Mouse (Mus musculus) ovary, postnatal 14 days (tissue): ENCODE measurements around the gene Srd5a1.
"Not testable (repeated sequence)": the region's sequence is repeated elsewhere in the genome, so short reads cannot be mapped to it uniquely, and the experiment has no call there.

Experiments
- DNase-seq: peaks from one replicate; pipeline ENCODE4 v3.0.0; 2022; ENCODE audit warnings: low spot score

Srd5a1 gene

DNA sequence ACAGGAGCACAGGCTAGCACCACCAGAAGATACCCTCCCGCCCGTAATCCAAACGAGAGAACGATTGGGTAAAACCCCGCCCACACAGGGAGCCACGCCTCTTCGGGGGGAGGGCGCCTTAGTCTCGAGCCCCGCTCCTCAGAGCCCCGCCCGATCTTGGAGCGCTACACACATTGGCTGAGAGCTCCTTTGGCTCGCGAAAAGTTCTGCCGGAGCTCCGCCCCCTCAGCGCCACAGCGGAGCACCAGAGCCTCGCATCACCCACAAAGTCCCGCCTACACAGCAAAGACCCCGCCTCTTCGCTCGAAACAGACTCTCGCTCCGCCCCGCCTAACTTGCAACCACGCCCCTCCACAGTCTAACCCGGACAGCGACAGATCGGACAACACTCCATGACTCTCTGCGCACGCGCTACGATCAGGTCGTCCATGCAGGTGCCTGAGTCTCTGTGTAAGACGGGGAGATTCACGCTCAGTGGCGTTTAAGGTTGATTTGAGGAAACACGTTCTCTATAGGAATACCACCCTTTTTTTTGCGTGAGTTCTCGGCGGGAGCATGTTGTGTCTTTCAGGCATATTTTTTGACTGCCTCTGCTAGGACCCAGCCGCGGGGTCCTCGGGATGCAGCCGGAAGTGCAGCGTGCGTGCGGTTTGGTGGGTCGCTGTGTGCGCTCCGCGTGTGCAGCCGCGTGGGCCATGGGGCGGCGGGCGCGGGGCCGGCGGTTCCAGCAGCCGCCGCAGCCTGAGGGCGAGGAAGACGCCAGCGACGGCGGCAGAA lies at the start of gene Srd5a1:
Srd5a1 (minus strand) TSS at position 45 of the 777 bp plus-strand sequence.
- DNase-seq, result peak; percentile 98

DNA sequence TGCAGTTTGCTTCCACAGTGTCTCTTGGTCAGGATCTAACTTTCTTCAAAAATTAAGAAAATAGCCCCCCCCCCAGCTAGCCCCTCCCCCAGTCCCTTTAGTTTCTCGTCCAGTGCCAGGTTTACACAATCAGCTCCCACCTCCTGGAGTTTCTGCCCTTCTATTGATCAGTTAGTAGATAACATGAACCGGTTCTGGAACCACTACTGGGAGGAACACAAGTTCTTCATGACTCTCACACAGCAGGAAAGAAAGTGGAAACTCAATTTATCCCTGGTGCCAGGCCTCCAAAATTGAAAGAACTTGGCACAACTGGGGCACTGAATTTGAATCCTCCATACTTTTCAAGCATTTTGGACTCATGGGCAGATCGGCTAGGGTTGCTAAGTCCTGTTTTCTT lies 43.3 kb upstream of the Srd5a1 start:
- DNase-seq, result no peak

DNA sequence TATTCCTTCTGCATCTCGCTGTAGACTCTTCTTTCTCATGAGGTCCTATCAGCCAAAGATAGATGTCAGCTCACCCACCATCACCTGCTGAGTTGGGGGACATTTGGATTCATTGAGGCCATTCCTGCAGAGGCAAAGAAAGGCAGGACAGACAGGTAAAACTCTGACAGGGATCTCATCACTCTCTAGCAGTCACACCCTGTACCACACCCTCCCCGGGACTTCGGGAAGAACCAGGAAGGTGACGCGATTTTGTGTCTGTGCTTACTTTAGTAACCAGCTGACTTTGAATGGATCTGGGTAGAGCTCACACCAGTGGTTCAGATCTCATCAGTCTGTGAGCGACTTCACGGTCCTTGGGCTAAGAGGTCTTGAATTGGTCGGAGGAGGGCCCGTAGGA lies 35.2 kb upstream of the Srd5a1 start:
- no peak for DNase-seq

DNA sequence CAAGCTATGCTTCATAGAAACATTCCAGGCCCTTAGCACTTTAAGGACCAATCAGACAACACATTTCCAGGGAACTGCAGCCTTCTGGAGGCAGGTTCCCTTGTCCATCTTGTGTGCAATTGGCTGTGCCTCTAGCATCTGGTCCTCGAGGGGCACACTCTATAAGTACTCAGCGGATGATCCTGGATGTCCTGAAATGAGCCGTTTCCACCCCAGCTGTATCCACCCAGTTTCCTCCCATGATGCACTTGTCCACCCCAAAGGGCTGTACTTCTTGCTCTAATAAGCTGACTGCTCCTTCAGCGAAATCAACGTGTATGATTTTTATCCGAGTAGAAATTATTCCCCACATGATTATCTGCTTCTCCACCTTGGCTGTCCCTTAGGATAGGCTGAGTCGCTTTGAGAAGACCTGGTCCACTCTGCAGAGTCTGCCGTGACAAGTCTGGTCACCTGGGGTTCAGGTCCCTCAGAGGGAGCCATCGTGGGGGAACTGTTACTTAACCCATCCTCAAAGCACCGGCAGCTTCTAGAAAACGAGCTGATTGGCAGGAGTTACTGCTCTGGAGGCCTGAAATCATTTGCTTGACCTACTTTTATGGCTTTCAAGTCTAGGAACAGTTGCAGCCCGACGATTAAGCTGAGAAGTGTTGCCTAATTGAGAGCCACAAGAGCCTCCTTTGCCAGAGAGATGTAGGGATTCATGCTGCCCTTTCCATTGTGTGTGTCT lies 34.6 kb upstream of the Srd5a1 start:
- no peak for DNase-seq

DNA sequence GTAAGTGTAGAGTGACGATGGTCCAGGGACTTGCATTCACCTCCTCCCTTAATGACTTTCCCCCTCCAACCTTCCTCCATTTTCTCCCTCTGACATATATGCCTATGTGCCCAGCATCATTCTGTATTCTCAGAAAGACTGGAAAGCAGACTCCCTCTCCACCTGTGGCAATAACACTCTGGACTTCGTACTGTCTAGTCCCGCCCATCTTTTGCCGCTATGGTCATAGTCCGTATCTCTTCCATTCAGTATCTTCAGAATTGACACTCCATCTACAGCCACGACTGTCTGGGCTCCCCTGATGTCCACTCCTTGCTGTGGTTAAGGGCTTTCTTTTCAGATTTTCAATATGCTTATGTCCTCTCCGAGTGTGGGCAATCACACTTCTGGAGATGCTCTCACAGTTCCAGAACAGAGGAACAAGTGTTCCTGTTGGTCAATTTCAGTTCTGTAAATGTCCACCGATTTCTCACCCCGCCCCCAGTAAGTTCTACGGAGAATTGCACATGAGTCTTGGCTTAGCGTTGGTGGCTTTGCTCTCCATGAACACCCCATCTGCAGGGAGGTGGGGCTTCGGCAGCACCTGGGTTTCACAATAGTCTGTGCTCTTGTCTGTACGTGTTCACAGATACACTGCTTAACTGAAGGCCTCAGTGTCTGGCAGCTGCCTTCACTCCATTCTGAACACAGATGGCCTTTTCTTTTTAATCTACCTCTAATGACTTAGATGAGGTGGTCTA lies 33.4 kb upstream of the Srd5a1 start:
- DNase-seq, result no peak

DNA sequence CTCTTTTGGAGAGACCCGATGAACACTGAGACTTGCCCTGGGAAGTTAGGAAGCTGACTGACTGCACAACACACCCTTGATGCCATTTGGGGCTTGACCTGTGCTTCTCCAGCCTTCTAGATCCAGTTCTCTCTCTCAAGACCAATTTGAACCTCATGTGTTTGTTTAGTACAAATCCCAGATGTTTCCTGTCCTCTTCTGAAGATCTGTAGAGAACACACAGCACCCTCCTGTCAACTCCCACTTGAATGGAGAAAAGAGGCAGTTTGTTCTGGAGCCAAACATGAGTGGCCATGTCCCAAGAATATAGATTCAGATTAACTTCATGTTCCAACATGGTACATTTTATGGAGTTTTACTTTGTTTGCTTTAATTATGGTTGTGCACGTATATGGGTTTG lies 32.7 kb upstream of the Srd5a1 start:
- no peak for DNase-seq

DNA sequence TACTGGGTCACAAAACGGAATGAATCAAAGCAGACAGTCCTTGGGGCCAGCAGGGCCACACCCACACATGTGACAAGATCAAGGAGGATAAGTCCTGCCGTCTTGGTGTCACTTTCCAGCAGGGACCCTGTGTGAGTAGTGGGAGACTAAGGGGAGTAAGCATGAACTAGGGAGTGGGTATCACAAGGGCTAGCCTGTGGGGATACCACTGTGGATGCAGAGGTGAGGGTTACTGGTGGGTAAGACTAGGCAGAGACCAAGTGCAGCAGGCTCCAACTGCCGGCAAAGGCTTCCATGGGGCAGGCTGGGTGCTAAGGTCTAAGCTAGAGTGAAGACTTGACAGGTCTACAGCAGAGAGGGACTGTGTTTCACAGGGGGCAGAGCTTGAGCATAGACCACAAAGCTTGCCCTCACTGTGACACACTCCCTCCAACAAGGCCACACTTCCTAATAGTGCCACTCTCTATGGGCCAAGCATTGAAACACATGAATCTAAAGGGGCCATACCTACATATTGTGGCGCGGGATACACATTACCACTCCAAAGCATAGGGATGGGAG lies 31.5 kb upstream of the Srd5a1 start:
- no peak for DNase-seq

DNA sequence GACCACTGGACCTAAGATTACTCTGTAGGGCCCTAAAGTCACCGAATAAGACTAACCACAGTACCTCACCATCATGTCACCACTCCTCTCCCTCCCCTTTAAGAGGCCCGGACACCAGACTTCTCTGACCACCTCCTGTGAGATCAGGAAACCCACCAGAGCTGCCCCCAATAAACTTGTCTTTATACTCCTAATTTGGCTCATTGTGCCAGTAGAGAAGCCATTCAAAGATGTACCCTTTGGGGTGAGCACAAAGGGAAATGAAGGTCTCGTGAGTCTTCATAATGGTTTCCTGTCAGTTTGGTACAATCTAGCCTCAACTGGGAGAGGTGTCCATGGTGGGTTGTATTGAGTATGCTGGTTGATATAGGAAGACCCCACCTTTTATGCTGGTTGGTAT lies 29.8 kb upstream of the Srd5a1 start:
- DNase-seq, result no peak

DNA sequence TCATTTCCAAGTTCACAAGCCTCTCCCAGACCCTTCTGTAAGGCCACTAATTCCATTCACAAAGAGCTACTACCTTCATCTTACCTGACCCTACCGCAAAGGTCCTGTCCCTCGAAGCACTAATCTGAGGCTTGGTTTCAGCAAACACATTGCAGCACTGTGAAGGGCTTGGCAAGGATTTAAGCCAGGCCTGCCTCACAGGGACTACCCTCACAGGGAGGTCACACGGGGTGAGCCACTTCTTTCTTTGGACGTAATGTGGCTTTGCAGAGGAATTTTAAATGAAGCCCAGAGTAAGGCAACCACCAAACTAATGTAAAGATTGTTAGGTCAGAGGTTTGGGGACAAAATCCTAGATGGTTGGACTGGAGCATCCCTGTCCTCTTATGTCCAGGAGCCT lies 29.3 kb upstream of the Srd5a1 start:
- no peak for DNase-seq

DNA sequence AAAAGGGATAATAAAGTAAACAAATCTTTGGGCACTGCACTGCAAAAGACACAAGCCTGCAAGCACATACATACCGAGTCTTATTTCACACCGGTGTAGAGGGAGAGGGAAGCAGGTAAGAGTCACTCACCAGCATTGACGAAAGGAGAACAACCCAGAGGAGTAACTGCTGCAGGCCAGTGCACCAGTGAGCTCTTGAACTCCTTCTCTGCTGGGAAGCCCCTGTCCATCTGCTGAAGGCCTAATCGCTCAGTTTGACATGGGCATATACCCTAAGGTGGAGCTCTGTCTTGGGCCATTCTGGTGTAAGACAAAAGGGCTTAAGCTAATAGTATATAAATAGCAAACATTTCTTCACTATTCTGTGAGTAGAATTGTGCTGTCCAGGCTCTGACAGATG lies 28.9 kb upstream of the Srd5a1 start:
- DNase-seq, result no peak

DNA sequence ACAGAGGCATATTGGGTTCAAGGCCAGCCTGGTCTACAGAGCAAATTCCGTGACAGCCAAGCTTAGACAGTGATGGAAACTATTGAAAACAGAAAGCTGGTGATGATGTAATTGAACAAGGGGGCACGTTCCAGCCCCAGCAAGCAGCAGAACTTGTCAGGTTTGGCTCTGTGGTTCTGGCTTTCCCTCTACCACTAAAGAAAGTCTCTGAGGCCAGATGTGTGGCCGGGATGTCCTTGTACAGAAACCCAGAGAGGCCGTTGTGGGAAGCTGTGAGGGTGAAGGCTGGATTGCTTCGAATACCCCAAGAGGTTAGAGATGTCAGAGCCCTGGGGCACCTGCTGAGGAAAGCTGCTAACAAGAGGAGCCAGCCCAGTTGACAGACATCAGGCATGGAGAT lies 28.0 kb upstream of the Srd5a1 start:
- DNase-seq, result no peak

DNA sequence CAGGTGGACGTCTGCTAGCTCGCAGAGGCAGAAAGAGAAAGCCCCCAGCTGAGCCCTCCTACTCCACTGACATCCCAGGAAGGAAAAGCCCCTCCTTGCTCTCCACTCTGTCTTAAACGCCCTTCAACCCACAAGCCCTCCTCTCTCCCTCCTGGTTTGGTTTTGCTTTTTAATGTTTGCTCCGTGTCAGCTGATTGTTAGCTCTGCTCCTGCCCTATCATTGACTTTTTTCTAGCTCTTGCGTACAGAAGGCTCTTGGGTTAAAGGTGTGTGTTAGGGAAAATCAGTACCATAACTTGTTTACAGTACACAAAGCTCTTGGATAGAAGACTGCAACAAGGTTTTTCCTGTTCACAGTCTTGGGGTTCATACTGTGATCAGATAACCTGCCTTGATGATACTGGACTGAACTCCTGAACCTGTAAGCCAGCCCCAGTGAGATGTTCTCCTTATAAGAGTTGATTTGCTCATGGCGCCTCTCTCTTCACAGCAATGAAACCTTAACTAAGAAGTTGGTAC lies 26.9 kb upstream of the Srd5a1 start:
- DNase-seq, result no peak

DNA sequence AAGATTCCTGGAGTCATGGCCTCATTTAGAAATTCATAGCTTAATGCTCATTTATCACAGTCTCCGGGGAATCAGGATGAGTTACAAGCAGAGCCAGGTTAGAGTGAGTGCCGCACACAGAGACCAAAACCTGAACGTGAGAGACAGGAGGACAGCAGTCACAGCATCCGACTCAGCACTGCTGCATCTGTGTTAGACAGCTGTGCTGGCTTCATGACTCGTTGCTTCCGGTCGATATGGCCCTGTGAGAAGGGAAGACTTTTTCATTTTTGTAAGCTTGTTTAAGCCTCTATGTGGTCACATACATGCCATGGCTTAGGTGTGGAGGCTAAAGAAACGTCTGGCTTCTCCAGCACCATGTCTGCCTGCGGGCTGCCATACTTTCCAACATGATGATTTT lies 26.4 kb upstream of the Srd5a1 start:
- DNase-seq, result no peak

DNA sequence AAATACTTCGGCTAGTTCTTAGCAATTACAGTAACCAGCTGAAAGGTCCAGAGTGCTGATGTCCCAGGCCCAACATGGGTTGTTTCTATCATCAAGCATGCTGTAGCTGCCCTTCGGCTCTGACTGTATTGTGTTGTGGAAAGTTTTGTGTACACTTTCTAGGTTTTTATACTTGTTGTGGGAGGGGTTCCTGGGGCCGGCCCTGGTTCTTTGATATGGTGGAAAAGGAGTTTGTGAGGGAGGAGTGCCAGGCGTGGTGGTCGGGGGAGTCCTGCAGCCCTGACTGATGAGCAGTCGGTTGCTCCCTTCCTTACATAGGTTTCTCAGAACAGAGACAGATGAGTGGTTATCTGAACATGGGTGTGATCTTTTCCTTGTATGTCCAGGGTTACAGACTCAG lies 25.6 kb upstream of the Srd5a1 start:
- no peak for DNase-seq

DNA sequence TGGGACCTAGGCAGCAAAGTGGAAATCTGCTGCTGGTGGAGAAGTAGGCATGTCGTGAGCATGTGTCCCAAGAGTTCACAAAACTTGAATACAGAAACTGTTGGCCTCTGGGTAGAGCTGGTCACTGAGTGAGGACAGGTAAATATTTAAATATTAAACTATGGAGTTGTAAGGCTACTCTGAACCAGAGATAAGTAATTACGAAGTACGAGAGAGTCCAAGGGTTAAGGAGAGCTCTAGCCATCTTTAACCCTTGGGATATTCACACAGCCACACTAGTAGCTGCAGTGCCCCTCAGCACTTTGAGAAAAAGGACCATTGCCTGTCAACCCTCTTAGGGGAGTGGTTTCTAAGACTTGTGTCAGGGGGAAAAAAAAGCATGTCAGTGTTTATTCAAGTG lies 25.1 kb upstream of the Srd5a1 start:
- DNase-seq, result no peak

DNA sequence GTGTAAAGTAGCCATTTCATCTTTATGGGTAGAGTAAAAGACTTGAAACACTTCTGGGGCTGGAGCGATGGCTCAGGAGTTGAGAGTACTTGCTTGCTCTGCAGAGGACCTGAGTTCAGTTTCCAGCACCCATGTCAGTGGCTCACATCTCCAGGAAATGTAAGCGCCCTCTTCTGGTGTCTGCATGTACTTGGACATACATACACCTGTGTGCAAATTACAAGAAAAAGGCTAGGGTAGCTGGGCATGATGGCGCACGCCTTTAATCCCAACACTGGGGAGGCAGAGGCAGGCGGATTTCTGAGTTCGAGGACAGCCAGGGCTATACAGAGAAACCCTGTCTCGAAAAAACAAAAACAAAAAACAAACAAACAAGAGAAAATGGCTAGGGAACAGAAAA lies 24.6 kb upstream of the Srd5a1 start:
- not testable (repeated sequence) for DNase-seq

DNA sequence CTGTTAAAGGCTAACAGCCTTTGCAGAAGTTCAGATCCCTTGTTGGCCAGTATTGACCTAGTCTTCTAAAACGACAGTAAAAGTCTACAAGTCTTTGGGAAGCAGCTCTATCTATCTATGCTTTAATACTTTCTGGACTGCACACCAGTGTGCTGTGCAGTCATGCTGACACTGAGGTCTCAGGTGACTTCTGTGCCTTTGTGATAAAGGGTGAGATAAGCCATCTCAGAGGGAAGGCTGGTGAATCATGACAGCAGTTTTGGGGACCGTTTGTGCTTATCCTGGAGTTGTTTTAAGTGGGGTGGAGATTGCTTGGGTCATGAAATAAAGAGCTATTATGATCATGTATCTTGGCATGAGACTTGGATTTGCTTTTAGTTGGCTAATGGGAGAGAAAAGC lies 22.7 kb upstream of the Srd5a1 start:
- no peak for DNase-seq

DNA sequence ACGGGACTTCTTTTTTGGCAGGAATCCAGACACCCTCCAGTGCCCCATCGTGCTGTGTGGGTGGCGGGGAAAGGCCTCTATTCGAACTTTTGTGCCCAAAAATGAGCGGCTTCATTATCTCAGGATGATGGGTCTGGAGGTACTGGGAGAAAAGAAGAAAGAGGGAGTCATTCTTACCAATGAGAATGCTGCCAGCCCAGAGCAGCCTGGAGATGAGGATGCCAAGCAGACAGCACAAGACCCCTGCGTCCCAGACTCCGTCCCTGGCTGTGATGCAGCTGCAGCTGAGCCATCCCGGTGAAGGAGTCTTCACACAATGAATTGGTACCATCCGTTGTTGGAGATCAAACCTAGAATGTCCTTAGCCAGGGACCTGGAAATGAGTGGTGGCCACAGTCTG lies 22.3 kb upstream of the Srd5a1 start:
- no peak for DNase-seq

DNA sequence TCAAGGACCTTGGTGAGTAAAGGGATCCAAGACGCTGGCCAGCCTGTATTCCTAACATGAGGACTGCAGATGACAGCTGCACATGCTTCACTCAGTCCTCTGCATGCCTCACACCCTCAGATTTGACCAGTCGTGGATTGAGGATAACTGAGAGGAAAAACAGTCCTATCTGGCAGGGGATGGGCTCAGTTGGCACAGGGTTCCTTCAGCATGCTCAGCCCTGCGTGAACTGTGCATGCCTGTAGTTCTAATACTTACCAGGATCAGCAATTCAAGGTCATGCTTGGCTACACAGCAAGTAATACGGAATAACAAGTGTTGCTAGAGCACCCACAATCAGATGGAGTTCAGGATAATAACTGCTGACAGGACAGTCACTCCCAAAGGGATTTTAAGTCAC lies 20.4 kb upstream of the Srd5a1 start:
- no peak for DNase-seq

DNA sequence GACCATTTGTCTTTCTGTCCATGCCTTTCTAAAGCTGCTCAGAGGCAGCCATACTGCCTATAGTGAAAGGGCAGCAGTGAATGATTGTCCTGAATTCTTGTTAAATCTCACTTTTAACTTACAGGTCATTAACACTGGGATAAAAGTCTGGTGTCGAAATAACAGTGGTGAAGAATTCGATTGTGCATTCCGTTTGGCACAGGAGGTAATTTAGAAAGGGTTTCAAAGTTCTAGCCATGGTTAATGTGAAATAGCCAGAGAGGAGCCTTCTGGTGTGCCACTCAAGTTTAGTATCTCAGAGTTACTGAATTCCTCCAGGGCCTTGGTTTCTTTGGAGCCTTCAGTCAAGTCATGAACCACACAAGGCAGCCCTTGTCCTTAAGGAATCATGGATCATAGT lies 19.9 kb upstream of the Srd5a1 start:
- no peak for DNase-seq

DNA sequence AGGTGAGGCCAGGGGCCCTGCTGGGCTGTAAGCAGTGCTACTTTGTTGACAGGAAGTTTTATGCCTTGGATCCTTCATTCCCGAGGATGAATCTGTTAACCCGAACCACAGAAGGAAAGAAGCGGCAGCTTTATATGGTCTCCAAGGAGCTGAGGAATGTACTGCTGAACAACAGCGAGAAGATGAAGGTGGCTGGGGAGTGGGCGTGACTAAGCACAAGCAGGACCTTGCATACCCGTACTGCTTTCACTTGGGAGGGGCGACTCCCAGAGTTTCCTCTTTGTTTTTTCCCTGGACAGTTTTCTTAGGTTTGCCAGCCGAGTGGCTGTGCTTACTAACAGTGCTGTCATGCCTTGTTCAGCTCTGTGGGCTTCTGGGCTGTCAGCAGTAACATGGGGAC lies 19.3 kb upstream of the Srd5a1 start:
- DNase-seq, result no peak

DNA sequence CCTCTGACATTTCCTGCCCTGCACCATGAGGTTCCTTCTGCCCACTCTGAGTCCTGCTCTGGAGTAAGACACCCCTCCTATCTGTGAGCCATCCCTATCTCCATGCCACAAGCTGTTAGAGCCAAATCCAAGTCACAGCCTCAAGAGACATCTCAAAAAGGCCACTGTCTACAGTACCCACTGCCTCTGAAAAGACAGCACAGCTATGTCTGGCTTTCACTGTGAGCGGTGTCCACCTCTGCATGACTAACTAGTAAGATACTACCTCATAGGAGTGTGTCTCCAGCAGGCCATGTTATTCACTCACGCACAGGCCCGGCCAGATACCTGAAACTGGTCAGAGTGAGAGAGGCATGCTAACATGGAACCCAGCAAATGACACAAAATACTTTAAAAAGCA lies 16.7 kb upstream of the Srd5a1 start:
- DNase-seq, result no peak

DNA sequence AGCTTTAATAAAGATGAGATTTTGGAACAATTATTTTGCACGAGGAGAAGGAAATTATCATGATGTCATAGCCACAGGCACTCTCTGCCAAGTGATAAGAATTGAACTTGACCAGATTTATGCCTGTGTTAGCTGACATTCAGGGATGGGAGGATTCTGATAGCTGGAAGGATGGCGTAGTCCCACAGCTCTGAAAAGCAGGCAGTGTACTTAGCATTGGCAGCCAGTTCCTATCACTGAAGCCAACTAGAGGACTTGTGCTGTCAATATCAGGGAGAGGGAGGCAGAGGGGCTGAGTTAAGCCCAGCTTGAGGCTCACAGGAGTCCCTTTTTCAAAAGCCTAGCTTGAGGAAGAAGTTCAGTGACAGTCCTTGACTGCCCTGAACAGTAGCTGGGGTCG lies 13.3 kb upstream of the Srd5a1 start:
- no peak for DNase-seq
